Mouse (Mus musculus): Measurements from ENCODE around the gene Fzd2. TPM values are rescaled to one million over a fixed set of nuclear protein-coding genes. Genes with fewer than 3 reads are reported as not detected.
A peak's percentile ranks its signal among the peaks of the same experiment; 100 is the strongest.
"Not testable (repeated sequence)": the region's sequence is repeated elsewhere in the genome, so short reads cannot be mapped to it uniquely, and the experiment has no call there.

The Fzd2 gene
- 6.0 and 6.7 TPM in 2 replicates for polyA plus RNA-seq (2015; fragmentation: Nextera tagmentation; extraction: Ambion mirVana)

GRCm38 (mm10) chr11:102604010-102604584 lies at the start of gene Fzd2:
TSS of gene Fzd2 (plus strand) at chr11:102604396.
- ATAC-seq = peak; percentile 94
- Histone ChIP-seq H3K27me3 (replicated peaks; ENCODE audit: control insufficient read depth, insufficient read depth, low read length) (peaks cover 8% of the 10 kb centered on the region), H3K36me3 (ENCODE audit: control insufficient read depth, insufficient read depth, low read length) (no peaks in the 10 kb centered on the region), H3K9ac (ENCODE audit: low read depth, low read length) (peak within 1 kb of the TSS; percentile 75), H3K4me3 (ENCODE audit: low read length) (peak within 1 kb of the TSS; percentile 74), H3K4me2 (ENCODE audit: low read length) (peak within 1 kb of the TSS; percentile 89), H3K27ac (ENCODE audit: low read depth, low read length) (peak within 1 kb of the TSS; percentile 89), H3K4me1 (ENCODE audit: control insufficient read depth, insufficient read depth, low read depth, low read length) (peaks cover 19% of the 10 kb centered on the region), H3K9me3 (ENCODE audit: control insufficient read depth, low read length) (no peaks in the 10 kb centered on the region)
- WGBS = under 1% methylated on average over 28 of the region's 31 CpGs

GRCm38 (mm10) chr11:102555400-102556030 lies 48.7 kb upstream of the Fzd2 start:
- Histone ChIP-seq H3K36me3 (ENCODE audit: control insufficient read depth, insufficient read depth, low read length) (no peaks in the 10 kb centered on the region), H3K4me1 (ENCODE audit: control insufficient read depth, insufficient read depth, low read depth, low read length) (peaks cover 22% of the 10 kb centered on the region), H3K27ac (ENCODE audit: low read depth, low read length) (peak overlapping the region; percentile 98), H3K27me3 (replicated peaks; ENCODE audit: control insufficient read depth, insufficient read depth, low read length) (no peaks in the 10 kb centered on the region), H3K9me3 (ENCODE audit: control insufficient read depth, low read length) (no peaks in the 10 kb centered on the region), H3K4me3 (ENCODE audit: low read length) (peak overlapping the region; percentile 99), H3K9ac (ENCODE audit: low read depth, low read length) (peak overlapping the region; percentile 99), H3K4me2 (ENCODE audit: low read length) (peak overlapping the region; percentile 87)
- 0% methylated on average over 39 of the region's 39 CpGs for WGBS
- ATAC-seq = peak; percentile 22

- peak within 1 kb of the TSS; percentile 98 for H3K27ac ChIP-seq (ENCODE audit: low read depth, low read length)
- ATAC-seq = peak; percentile 98
- under 1% methylated on average over 41 of the region's 55 CpGs for WGBS
- H3K4me2 ChIP-seq (ENCODE audit: low read length) = peak within 1 kb of the TSS; percentile 87
- H3K4me1 ChIP-seq (ENCODE audit: control insufficient read depth, insufficient read depth, low read depth, low read length) = peaks cover 19% of the 10 kb centered on the region
- no peaks in the 10 kb centered on the region for H3K27me3 ChIP-seq (replicated peaks; ENCODE audit: control insufficient read depth, insufficient read depth, low read length)
- H3K36me3 ChIP-seq (ENCODE audit: control insufficient read depth, insufficient read depth, low read length) = no peaks in the 10 kb centered on the region
- peak within 1 kb of the TSS; percentile 99 for H3K9ac ChIP-seq (ENCODE audit: low read depth, low read length)
- H3K4me3 ChIP-seq (ENCODE audit: low read length) = peak within 1 kb of the TSS; percentile 99
- H3K9me3 ChIP-seq (ENCODE audit: control insufficient read depth, low read length) = no peaks in the 10 kb centered on the region
Measured at GRCm38 (mm10) chr11:102556031-102556715, 48.0 kb upstream of the Fzd2 start, which contains the start of gene Gpatch8. TSS of gene Gpatch8 (minus strand) at chr11:102556392.

GRCm38 (mm10) chr11:102556716-102557074 lies 47.5 kb upstream of the Fzd2 start:
- peaks cover 17% of the 10 kb centered on the region for H3K4me1 ChIP-seq (ENCODE audit: control insufficient read depth, insufficient read depth, low read depth, low read length)
- peak overlapping the region; percentile 99 for H3K4me3 ChIP-seq (ENCODE audit: low read length)
- no peak for ATAC-seq
- 16% methylated on average over 3 of the region's 3 CpGs for WGBS
- H3K27ac ChIP-seq (ENCODE audit: low read depth, low read length) = no peak overlapping the region; the same call in 1 of the 2 replicates
- H3K4me2 ChIP-seq (ENCODE audit: low read length) = peak overlapping the region; percentile 37
- H3K9me3 ChIP-seq (ENCODE audit: control insufficient read depth, low read length) = no peaks in the 10 kb centered on the region
- no peaks in the 10 kb centered on the region for H3K36me3 ChIP-seq (ENCODE audit: control insufficient read depth, insufficient read depth, low read length)
- H3K9ac ChIP-seq (ENCODE audit: low read depth, low read length) = no peak overlapping the region
- no peaks in the 10 kb centered on the region for H3K27me3 ChIP-seq (replicated peaks; ENCODE audit: control insufficient read depth, insufficient read depth, low read length)

GRCm38 (mm10) chr11:102557386-102557785 lies 46.8 kb upstream of the Fzd2 start:
- H3K9ac ChIP-seq (ENCODE audit: low read depth, low read length) = no peak overlapping the region
- no peak overlapping the region for H3K4me3 ChIP-seq (ENCODE audit: low read length)
- no peak overlapping the region for H3K27ac ChIP-seq (ENCODE audit: low read depth, low read length)
- no peaks in the 10 kb centered on the region for H3K27me3 ChIP-seq (replicated peaks; ENCODE audit: control insufficient read depth, insufficient read depth, low read length)
- H3K9me3 ChIP-seq (ENCODE audit: control insufficient read depth, low read length) = no peaks in the 10 kb centered on the region
- ATAC-seq = no peak
- peaks cover 17% of the 10 kb centered on the region for H3K4me1 ChIP-seq (ENCODE audit: control insufficient read depth, insufficient read depth, low read depth, low read length)
- WGBS = 100% methylated on average over 1 of the region's 1 CpGs
- H3K36me3 ChIP-seq (ENCODE audit: control insufficient read depth, insufficient read depth, low read length) = no peaks in the 10 kb centered on the region
- no peak overlapping the region for H3K4me2 ChIP-seq (ENCODE audit: low read length)

GRCm38 (mm10) chr11:102558704-102559103 lies 45.5 kb upstream of the Fzd2 start:
- no peak overlapping the region for H3K4me2 ChIP-seq (ENCODE audit: low read length)
- no peaks in the 10 kb centered on the region for H3K27me3 ChIP-seq (replicated peaks; ENCODE audit: control insufficient read depth, insufficient read depth, low read length)
- H3K27ac ChIP-seq (ENCODE audit: low read depth, low read length) = no peak overlapping the region
- H3K9me3 ChIP-seq (ENCODE audit: control insufficient read depth, low read length) = no peaks in the 10 kb centered on the region
- no peak overlapping the region for H3K9ac ChIP-seq (ENCODE audit: low read depth, low read length)
- H3K36me3 ChIP-seq (ENCODE audit: control insufficient read depth, insufficient read depth, low read length) = no peaks in the 10 kb centered on the region
- no peak for ATAC-seq
- peaks cover 15% of the 10 kb centered on the region for H3K4me1 ChIP-seq (ENCODE audit: control insufficient read depth, insufficient read depth, low read depth, low read length)
- WGBS = 89% methylated on average over 5 of the region's 5 CpGs
- H3K4me3 ChIP-seq (ENCODE audit: low read length) = no peak overlapping the region

- ATAC-seq; H3K9me3 ChIP-seq (ENCODE audit: control insufficient read depth, low read length); H3K27me3 ChIP-seq (replicated peaks; ENCODE audit: control insufficient read depth, insufficient read depth, low read length); H3K4me3 ChIP-seq (ENCODE audit: low read length); H3K36me3 ChIP-seq (ENCODE audit: control insufficient read depth, insufficient read depth, low read length); H3K4me2 ChIP-seq (ENCODE audit: low read length); H3K4me1 ChIP-seq (ENCODE audit: control insufficient read depth, insufficient read depth, low read depth, low read length); H3K27ac ChIP-seq (ENCODE audit: low read depth, low read length); H3K9ac ChIP-seq (ENCODE audit: low read depth, low read length): not testable (repeated sequence)
- 84% methylated on average over 14 of the region's 14 CpGs for WGBS
Measured at GRCm38 (mm10) chr11:102564952-102565671, 39.1 kb upstream of the Fzd2 start.

- no peaks in the 10 kb centered on the region for H3K27me3 ChIP-seq (replicated peaks; ENCODE audit: control insufficient read depth, insufficient read depth, low read length)
- ATAC-seq = no peak
- no peak overlapping the region for H3K4me2 ChIP-seq (ENCODE audit: low read length)
- no peak overlapping the region for H3K9ac ChIP-seq (ENCODE audit: low read depth, low read length)
- no peaks in the 10 kb centered on the region for H3K36me3 ChIP-seq (ENCODE audit: control insufficient read depth, insufficient read depth, low read length)
- H3K27ac ChIP-seq (ENCODE audit: low read depth, low read length) = no peak overlapping the region
- no peak overlapping the region for H3K4me3 ChIP-seq (ENCODE audit: low read length)
- H3K9me3 ChIP-seq (ENCODE audit: control insufficient read depth, low read length) = no peaks in the 10 kb centered on the region
- no peaks in the 10 kb centered on the region for H3K4me1 ChIP-seq (ENCODE audit: control insufficient read depth, insufficient read depth, low read depth, low read length)
Measured at GRCm38 (mm10) chr11:102565741-102566140, 38.5 kb upstream of the Fzd2 start.

- H3K36me3 ChIP-seq (ENCODE audit: control insufficient read depth, insufficient read depth, low read length) = no peaks in the 10 kb centered on the region
- no peaks in the 10 kb centered on the region for H3K4me1 ChIP-seq (ENCODE audit: control insufficient read depth, insufficient read depth, low read depth, low read length)
- 90% methylated on average over 1 of the region's 1 CpGs for WGBS
- no peak overlapping the region for H3K27ac ChIP-seq (ENCODE audit: low read depth, low read length)
- H3K27me3 ChIP-seq (replicated peaks; ENCODE audit: control insufficient read depth, insufficient read depth, low read length) = no peaks in the 10 kb centered on the region
- ATAC-seq = no peak
- H3K4me3 ChIP-seq (ENCODE audit: low read length) = no peak overlapping the region
- H3K4me2 ChIP-seq (ENCODE audit: low read length) = no peak overlapping the region
- no peaks in the 10 kb centered on the region for H3K9me3 ChIP-seq (ENCODE audit: control insufficient read depth, low read length)
- H3K9ac ChIP-seq (ENCODE audit: low read depth, low read length) = no peak overlapping the region
Measured at GRCm38 (mm10) chr11:102566290-102566689, 37.9 kb upstream of the Fzd2 start.

All from hindbrain, embryonic 16.5 days (tissue).